Mouse (Mus musculus): Measurements from ENCODE around the gene Zfp341. TPM values are rescaled to one million over a fixed set of nuclear protein-coding genes. Genes with fewer than 3 reads are reported as not detected.

Zfp341 gene
- total and polyA plus RNA-seq, 3 experiments: 2.7 to 4.0 (median 3.1) TPM

- 45% methylated on average over 5 of the region's 5 CpGs for WGBS
- H3K27ac ChIP-seq: peak overlapping the region; percentile 54
- intact Hi-C loops (cut with DNase I): no loop called here
- TF ChIP-seq EP300 (IDR thresholded peaks at IDR 0.05; ENCODE audit: insufficient read depth, low read depth, low read length): no peak
- no peak for TF ChIP-seq POLR2A (IDR thresholded peaks at IDR 0.05; ENCODE audit: insufficient read depth, low read depth, low read length)
- TF ChIP-seq CTCF (IDR thresholded peaks at IDR 0.05): no peak
- peaks cover 4% of the 10 kb centered on the region for H3K4me1 ChIP-seq (ENCODE audit: control insufficient read depth, insufficient read depth, low read length)
- no peak for DNase-seq
- H3K36me3 ChIP-seq (ENCODE audit: control insufficient read depth, insufficient read depth, low read length): no peaks in the 10 kb centered on the region
- H3K27me3 ChIP-seq (ENCODE audit: control insufficient read depth, insufficient read depth, low read length): no peaks in the 10 kb centered on the region
- no peaks in the 10 kb centered on the region for H3K79me2 ChIP-seq (replicated peaks; ENCODE audit: control insufficient read depth, insufficient read depth, low read length)
- no peak overlapping the region for H3K4me3 ChIP-seq
- H3K9ac ChIP-seq (ENCODE audit: low read depth, low read length): no peak overlapping the region
These were observed 2.6 kb downstream of the Zfp341 start for GRCm38 (mm10) chr2:154615674-154616073.

- intact Hi-C loops (cut with DNase I): no loop called here
- Histone ChIP-seq H3K27me3 (ENCODE audit: control insufficient read depth, insufficient read depth, low read length) (no peaks in the 10 kb centered on the region), H3K9ac (ENCODE audit: low read depth, low read length) (no peak overlapping the region), H3K36me3 (ENCODE audit: control insufficient read depth, insufficient read depth, low read length) (no peaks in the 10 kb centered on the region), H3K27ac (no peak overlapping the region), H3K4me3 (no peak overlapping the region), H3K79me2 (replicated peaks; ENCODE audit: control insufficient read depth, insufficient read depth, low read length) (no peaks in the 10 kb centered on the region), H3K4me1 (ENCODE audit: control insufficient read depth, insufficient read depth, low read length) (peaks cover 4% of the 10 kb centered on the region)
- 93% methylated on average over 3 of the region's 3 CpGs for WGBS
- DNase-seq: no peak
- TF ChIP-seq CTCF (IDR thresholded peaks at IDR 0.05): no peak
- no peak for TF ChIP-seq POLR2A (IDR thresholded peaks at IDR 0.05; ENCODE audit: insufficient read depth, low read depth, low read length)
- no peak for TF ChIP-seq EP300 (IDR thresholded peaks at IDR 0.05; ENCODE audit: insufficient read depth, low read depth, low read length)
These were observed 4.0 kb downstream of the Zfp341 start for GRCm38 (mm10) chr2:154617061-154617460.

- no peaks in the 10 kb centered on the region for H3K79me2 ChIP-seq (replicated peaks; ENCODE audit: control insufficient read depth, insufficient read depth, low read length)
- intact Hi-C loops (cut with DNase I): no loop called here
- H3K4me1 ChIP-seq (ENCODE audit: control insufficient read depth, insufficient read depth, low read length): no peaks in the 10 kb centered on the region
- no peak for DNase-seq
- no peaks in the 10 kb centered on the region for H3K27me3 ChIP-seq (ENCODE audit: control insufficient read depth, insufficient read depth, low read length)
- no peak overlapping the region for H3K9ac ChIP-seq (ENCODE audit: low read depth, low read length)
- TF ChIP-seq CTCF (IDR thresholded peaks at IDR 0.05) (peak; percentile 10; the same call in 1 of the 2 replicates), POLR2A (IDR thresholded peaks at IDR 0.05; ENCODE audit: insufficient read depth, low read depth, low read length) (no peak), EP300 (IDR thresholded peaks at IDR 0.05; ENCODE audit: insufficient read depth, low read depth, low read length) (no peak)
- WGBS: 47% methylated on average over 5 of the region's 5 CpGs
- H3K36me3 ChIP-seq (ENCODE audit: control insufficient read depth, insufficient read depth, low read length): no peaks in the 10 kb centered on the region
- H3K27ac ChIP-seq: no peak overlapping the region
- H3K4me3 ChIP-seq: no peak overlapping the region
These were observed 8.6 kb downstream of the Zfp341 start for GRCm38 (mm10) chr2:154621684-154622083.

- H3K27me3 ChIP-seq (ENCODE audit: control insufficient read depth, insufficient read depth, low read length): no peaks in the 10 kb centered on the region
- no peaks in the 10 kb centered on the region for H3K79me2 ChIP-seq (replicated peaks; ENCODE audit: control insufficient read depth, insufficient read depth, low read length)
- no peak overlapping the region for H3K9ac ChIP-seq (ENCODE audit: low read depth, low read length)
- H3K27ac ChIP-seq: no peak overlapping the region
- no peak overlapping the region for H3K4me3 ChIP-seq
- no peaks in the 10 kb centered on the region for H3K4me1 ChIP-seq (ENCODE audit: control insufficient read depth, insufficient read depth, low read length)
- no peak for TF ChIP-seq EP300 (IDR thresholded peaks at IDR 0.05; ENCODE audit: insufficient read depth, low read depth, low read length)
- TF ChIP-seq CTCF (IDR thresholded peaks at IDR 0.05): peak; percentile 37
- no peaks in the 10 kb centered on the region for H3K36me3 ChIP-seq (ENCODE audit: control insufficient read depth, insufficient read depth, low read length)
- no peak for DNase-seq
- intact Hi-C loops (cut with DNase I): no loop called here
These were observed 11.0 kb downstream of the Zfp341 start for GRCm38 (mm10) chr2:154624137-154624536.

GRCm38 (mm10) chr2:154630531-154630930, 17.4 kb downstream of the Zfp341 start:
- Histone ChIP-seq H3K36me3 (ENCODE audit: control insufficient read depth, insufficient read depth, low read length) (no peaks in the 10 kb centered on the region), H3K79me2 (replicated peaks; ENCODE audit: control insufficient read depth, insufficient read depth, low read length) (no peaks in the 10 kb centered on the region), H3K27me3 (ENCODE audit: control insufficient read depth, insufficient read depth, low read length) (no peaks in the 10 kb centered on the region), H3K4me3 (no peak overlapping the region), H3K9ac (ENCODE audit: low read depth, low read length) (no peak overlapping the region), H3K27ac (no peak overlapping the region), H3K4me1 (ENCODE audit: control insufficient read depth, insufficient read depth, low read length) (no peaks in the 10 kb centered on the region)
- no peak for DNase-seq
- intact Hi-C loops (cut with DNase I): no loop called here
- 84% methylated on average over 5 of the region's 5 CpGs for WGBS
- TF ChIP-seq POLR2A (IDR thresholded peaks at IDR 0.05; ENCODE audit: insufficient read depth, low read depth, low read length) (no peak), CTCF (IDR thresholded peaks at IDR 0.05) (no peak), EP300 (IDR thresholded peaks at IDR 0.05; ENCODE audit: insufficient read depth, low read depth, low read length) (no peak)

- DNase-seq: no peak
- Histone ChIP-seq H3K36me3 (ENCODE audit: control insufficient read depth, insufficient read depth, low read length) (no peaks in the 10 kb centered on the region), H3K27me3 (ENCODE audit: control insufficient read depth, insufficient read depth, low read length) (no peaks in the 10 kb centered on the region), H3K4me1 (ENCODE audit: control insufficient read depth, insufficient read depth, low read length) (no peaks in the 10 kb centered on the region), H3K9ac (ENCODE audit: low read depth, low read length) (no peak overlapping the region), H3K27ac (no peak overlapping the region), H3K4me3 (no peak overlapping the region), H3K79me2 (replicated peaks; ENCODE audit: control insufficient read depth, insufficient read depth, low read length) (no peaks in the 10 kb centered on the region)
- TF ChIP-seq CTCF (IDR thresholded peaks at IDR 0.05): no peak
- intact Hi-C loops (cut with DNase I): no loop called here
- 91% methylated on average over 16 of the region's 16 CpGs for WGBS
These were observed 19.2 kb downstream of the Zfp341 start for GRCm38 (mm10) chr2:154632203-154632780.
